Mouse (Mus musculus) hematopoietic stem cell, adult 5-6 weeks (primary cell): Measurements from ENCODE around the gene Fbln5. TPM values are rescaled to one million over a fixed set of nuclear protein-coding genes. Genes with fewer than 3 reads are reported as not detected.
A peak's percentile ranks its signal among the peaks of the same experiment; 100 is the strongest.

Experiments
- ATAC-seq, 2 experiments: fragments of 125-278 bp in 1 of 2; replicated peaks in 1 of 2; 2 replicates each; pipeline ENCODE4 v1.8.0; 2016 to 2017; ENCODE audit warnings: inconsistent platforms in 2 of 2, mild to moderate bottlenecking in 2 of 2, moderate number of reproducible peaks in 2 of 2, low read depth in 1 of 2, moderate TSS enrichment in 1 of 2; ENCODE audit not compliant: low FRiP score in 2 of 2, poor library complexity in 2 of 2, severe bottlenecking in 2 of 2, insufficient read depth in 1 of 2, low TSS enrichment in 1 of 2
- total RNA-seq: library from RNA; stranded (forward); fragments of 172-1452, 232-1000 nt; gene quantifications from 2 replicates; pipeline ENCODE4 v1.2.3, GENCODE M21; 2017

Fbln5 gene
- total RNA-seq: not detected in 2 replicates

DNA sequence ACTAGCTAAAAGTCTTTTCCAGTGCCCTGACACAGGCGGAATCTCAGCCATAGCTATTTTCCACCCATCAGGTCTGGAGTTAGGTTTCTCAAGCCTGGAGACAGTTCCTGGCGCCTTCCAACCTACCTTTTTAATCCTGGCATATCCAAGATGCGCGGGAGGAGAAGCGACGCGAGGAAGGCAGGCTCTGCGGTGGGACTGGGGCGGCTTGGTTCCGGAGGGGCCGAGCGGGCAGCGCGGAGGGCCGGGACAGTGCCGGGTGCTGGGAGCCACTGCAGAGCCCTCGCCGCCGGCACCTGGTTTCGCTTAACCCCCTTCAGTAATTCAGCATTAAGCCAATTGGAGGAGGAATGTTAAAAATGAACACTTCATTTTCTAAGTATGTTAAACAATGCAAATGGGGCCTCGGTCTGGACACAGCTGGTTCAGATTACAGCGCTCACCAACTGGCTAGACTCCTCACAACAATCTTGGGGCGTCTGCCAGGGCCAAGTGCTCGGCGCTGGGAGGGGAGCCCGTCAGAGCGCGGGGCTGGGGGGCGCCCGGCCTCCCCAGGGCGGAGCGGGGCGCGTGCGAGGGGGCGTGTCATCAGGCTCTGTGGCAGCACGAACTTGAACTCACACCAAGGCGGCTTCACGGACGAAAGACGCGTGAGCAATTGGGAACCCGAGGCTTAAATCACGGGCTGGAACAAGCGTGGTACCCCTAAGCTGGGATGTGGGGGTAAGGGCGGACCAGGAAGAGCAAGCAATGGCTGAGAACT, at the start of gene Fbln5:
Fbln5 (minus strand) TSS at position 448 of the 763 bp plus-strand sequence.
- ATAC-seq: peak; percentile 46 to 57; a peak in 3 of 4 replicates

- no peak for ATAC-seq
These were observed 43.6 kb upstream of the Fbln5 start for GRCm38 (mm10) chr12:101862286-101862964.

DNA sequence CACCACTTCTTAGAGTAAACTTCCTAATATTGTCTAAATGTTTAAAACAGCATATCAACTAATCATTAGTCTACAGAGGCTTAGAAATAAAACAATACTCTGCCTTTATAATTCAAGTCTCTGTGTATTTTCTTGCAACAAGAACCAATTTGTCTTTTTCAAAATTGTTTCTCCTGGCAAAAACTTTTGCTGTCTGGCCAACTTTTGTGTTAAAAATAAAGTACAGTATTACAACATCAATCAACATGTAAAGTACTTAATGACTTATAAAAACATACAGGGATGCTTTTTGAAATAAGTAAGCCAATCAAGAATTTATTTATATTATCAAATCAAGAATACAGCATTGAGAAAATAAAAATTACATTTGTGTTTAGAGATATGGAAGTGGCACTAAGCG, 41.4 kb upstream of the Fbln5 start:
- no peak for ATAC-seq

DNA sequence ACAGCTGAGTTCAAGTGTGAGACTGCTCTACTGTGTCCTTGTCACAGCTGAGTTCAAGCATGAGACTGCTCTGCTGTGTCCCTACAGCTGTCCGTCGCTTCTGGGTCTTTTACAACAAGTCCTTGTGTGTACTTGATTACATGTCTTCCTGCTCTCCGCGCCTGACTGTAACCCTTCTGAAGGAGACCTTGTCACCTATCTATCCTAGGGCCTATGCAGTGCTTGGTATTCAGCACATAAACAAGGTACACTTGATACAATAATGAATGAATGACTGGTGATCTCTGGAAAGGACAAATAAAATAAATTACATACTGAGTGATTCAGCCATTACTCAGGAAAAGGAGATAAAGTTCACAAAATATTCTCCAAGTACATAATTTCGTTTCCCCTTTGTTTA, 39.2 kb upstream of the Fbln5 start:
- no peak for ATAC-seq

GRCm38 (mm10) chr12:101854336-101854735, 35.5 kb upstream of the Fbln5 start:
- ATAC-seq: no peak

GRCm38 (mm10) chr12:101851846-101852564, 33.1 kb upstream of the Fbln5 start:
- no peak; a peak in 1 of 4 replicates for ATAC-seq

- ATAC-seq: no peak
These were observed 32.5 kb upstream of the Fbln5 start for GRCm38 (mm10) chr12:101851314-101851713.

DNA sequence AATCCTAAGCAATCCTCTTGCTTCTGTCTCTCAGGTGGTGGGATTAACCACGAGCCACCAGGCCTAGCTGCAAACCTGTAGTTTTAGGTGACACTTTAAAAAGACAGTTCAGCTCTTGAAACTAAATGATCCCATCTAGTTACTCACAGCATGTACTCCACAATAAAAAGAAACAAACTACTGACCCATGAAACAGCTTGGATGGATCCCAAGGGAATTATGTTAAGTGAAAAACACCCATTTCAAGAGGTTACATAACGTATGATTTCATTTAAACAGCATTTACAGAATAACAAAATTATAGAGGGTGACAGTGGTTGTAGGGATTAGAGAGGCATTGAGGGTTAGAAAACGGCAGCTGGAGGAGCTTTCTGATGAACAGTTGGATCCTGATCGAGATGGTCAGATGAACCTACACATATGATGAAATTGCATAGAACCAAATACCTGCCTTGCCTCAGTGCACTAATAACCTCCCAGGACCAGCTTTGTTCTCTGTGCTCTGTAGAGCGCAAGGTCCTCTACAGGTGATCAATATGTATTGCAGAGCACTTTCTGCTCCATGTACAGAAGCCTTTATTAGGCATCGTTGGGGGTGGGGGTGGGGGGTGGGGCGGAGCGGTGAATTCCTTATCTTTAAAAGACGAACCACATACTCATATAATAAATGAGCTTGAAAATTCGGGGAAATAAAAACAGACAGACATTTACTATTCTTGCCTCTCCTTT, 17.9 kb upstream of the Fbln5 start:
- no peak for ATAC-seq

DNA sequence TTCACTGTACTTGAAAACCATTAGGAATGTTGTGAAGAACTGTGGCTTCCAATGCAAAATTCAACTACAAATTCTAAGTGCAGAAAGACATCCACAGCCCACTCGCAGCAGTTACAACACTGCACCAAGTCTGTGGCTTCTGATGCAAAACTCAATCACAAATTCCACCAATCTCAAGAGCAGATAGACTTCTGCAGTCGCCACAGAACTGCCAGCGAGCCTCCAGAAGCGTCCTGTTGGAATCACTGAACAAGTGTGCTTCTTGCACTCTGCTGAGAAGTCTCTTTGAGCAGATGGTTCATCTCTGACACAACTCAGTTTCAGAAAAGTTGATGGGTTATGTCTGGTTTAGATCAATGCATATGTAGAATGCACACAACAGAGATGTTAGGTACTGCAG, 15.9 kb upstream of the Fbln5 start:
- ATAC-seq: no peak

DNA sequence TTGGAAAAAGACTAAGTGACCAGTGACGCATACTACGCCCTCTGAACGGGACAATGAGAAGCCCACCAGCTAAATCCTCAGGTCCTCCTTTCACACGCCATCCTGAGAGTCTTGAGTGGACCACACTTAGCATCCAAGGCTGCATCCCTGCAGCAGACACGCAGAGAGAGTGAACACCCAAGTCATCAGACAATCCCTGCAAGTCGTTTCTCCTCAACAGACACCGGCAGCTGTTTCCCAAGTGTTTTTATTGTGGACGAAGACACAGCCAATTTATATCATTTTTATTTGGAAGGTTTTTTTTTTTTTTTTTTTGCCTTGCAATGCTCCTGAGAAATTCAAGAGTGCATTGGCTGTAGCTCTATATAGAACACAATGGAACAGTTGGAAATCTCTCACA, 14.9 kb upstream of the Fbln5 start:
- ATAC-seq: no peak

GRCm38 (mm10) chr12:101833115-101833506, 14.3 kb upstream of the Fbln5 start:
- no peak for ATAC-seq

- peak in 1 of 2 experiments; percentile 37; a peak in 1 of 4 replicates for ATAC-seq
These were observed 13.6 kb upstream of the Fbln5 start for GRCm38 (mm10) chr12:101832179-101833114.

- ATAC-seq: no peak
These were observed 12.4 kb upstream of the Fbln5 start for GRCm38 (mm10) chr12:101831221-101831620.

- ATAC-seq: no peak
These were observed 4.3 kb upstream of the Fbln5 start for GRCm38 (mm10) chr12:101823161-101823560.

DNA sequence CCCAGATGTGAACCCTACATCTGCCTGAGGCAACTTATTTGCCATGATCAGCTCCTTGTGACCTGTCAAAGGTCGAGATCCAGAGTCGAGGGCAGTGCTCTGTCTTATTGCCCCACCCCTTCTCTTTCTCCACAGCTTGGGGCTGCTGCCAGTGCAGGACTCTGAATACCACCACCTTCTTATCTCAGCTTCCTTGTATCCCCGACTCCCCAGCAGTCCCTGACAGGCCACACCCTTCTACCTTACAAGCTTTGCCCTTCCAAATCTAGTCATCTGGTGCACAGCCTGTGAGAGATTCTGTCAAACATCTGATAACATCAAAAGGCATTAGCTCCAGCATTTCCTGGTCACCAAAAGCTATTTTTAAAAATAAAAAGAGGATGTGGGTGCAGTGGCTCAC, 2.7 kb upstream of the Fbln5 start:
- ATAC-seq: peak; percentile 17 to 33; a peak in 3 of 4 replicates

- no peak for ATAC-seq
These were observed 715 bp upstream of the Fbln5 start for GRCm38 (mm10) chr12:101819570-101819969.

GRCm38 (mm10) chr12:101818246-101818607, 628 bp downstream of the Fbln5 start:
- no peak for ATAC-seq
